Mouse (Mus musculus) CD4-positive naive resting alpha-beta T cell, adult 57 days (primary cell): Measurements from ENCODE around the gene Car2. TPM values are rescaled to one million over a fixed set of nuclear protein-coding genes. Genes with fewer than 3 reads are reported as not detected.

Experiments
- total RNA-seq: library from RNA; stranded (reverse); gene quantifications from one replicate; pipeline ENCODE4 v1.2.4, GENCODE M21; 2023

Gene Car2
- total RNA-seq = 6.2 TPM

DNA sequence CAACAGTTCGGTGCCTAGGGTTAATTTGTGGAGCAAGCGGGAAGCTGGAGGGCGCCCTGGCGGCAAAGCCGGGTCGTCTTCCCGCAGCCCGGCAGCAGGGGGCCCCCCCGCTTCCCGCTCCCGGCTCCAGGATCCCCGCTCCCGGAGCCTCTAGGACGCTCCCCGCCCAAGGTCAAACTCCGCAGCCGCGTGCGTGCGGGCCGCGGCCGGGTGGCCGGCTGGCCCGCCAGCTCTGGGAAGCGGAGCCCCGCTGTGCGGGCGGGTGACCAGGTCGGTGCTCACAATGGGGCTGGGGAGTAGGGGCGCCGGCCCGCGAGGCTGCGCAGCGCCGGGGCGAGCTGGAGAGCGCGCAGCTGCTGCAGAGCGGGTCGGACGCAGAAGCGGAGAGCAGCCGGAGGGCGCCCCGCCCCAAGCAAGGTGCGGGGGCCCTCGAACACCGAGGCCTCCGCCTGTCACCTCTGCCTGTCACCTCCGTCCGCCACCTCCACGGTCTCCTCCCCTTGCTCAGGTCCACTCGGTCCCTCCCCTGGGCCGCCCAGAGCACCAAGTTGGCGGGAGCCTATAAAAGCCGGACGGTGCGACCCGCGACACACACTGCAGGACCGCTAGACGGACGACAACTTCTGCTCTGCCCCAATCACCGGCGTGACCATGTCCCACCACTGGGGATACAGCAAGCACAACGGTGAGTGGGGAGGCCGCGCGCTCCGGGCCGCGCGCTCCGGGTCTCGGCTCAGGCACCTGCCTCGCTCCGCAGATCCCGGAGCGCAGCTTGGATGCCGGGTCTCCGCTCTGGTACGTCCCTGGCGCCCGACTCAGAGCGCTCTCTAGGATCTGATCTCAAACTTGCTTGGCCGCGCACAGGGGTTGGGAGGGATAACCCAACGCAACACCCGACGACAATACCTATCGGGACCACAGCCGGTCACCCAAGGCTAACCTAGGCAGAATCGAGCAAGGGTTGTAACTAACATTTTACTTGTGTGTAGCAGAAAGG lies at the start of gene Car2:
Gene Car2, plus strand, starts transcription at position 172 of the 997 bp plus-strand sequence.

DNA sequence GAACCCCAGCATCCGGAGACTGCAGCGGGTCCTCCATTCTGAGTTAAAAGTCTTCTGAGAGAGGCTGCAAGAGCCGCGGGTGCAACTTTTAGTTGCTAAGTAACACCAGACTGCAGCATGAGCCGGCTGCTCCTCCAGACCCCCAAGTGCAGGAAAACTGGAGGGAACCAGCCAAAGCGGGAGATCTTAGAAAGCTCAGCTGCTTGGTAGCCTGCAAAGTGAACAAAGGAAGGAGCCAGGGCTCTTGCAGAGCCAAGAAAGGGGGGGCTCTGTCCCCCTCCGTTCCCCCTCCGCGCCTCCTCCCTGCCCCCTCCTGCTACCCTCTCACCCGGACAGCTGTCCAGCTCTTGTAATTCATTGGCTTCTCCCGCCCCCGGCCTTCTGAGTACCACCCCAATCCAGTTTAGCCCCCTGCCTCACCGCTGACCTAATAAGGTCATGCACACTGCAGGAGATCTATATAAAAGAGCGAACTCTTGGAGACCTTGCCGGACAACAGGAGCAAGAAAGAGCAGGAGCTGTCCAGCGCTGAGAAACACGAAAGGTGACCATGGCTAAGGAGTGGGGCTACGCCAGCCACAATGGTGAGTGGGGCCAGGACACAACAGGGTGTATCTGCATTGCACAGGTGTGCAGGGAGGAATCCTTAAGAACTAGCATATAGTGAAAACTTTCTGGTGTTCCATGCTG lies 22.9 kb upstream of the Car2 start, which contains the start of gene Car3:
Gene Car3, plus strand, starts transcription at position 491 of the 690 bp plus-strand sequence.

Other genes starting within 250 kb of the Car2 start
- gene Car13, start 244.5 kb upstream of the Car2 start, total RNA-seq = 0.41 TPM
- not detected for gene Car1, start 77.9 kb upstream of the Car2 start, total RNA-seq
- gene Car3, start 22.8 kb upstream of the Car2 start, total RNA-seq = 0.44 TPM